Mouse (Mus musculus) heart, embryonic 15.5 days (tissue): Measurements from ENCODE around the gene Gm20696. TPM values are rescaled to one million over a fixed set of nuclear protein-coding genes. Genes with fewer than 3 reads are reported as not detected.

ENCODE experiments used
- ATAC-seq: fragments of 200-750 bp; cut with Nextera tagmentation; replicated peaks from 2 replicates; pipeline ENCODE4 v1.8.0; 2017; ENCODE audit warnings: low read depth, moderate TSS enrichment; ENCODE audit not compliant: insufficient number of reproducible peaks, insufficient read depth, low FRiP score
- H3K27ac ChIP-seq: fragments of 300-500 bp; sonication (generic); 2 replicates; pipeline ENCODE4 v1.5.1; 2015; ENCODE audit warnings: mild to moderate bottlenecking, inconsistent platforms
- H3K27me3 ChIP-seq: fragments of 300-500 bp; sonication (generic); 2 replicates; pipeline ENCODE4 v1.6.1; 2015; ENCODE audit warnings: inconsistent platforms
- H3K36me3 ChIP-seq: fragments of 300-500 bp; sonication (generic); 2 replicates; pipeline ENCODE4 v1.6.1; 2015; ENCODE audit warnings: mild to moderate bottlenecking, inconsistent platforms
- H3K4me1 ChIP-seq: fragments of 300-500 bp; sonication (generic); replicated peaks from 2 replicates; pipeline ENCODE4 v1.6.1; 2015; ENCODE audit warnings: inconsistent platforms
- H3K4me2 ChIP-seq: fragments of 300-500 bp; sonication (generic); 2 replicates; pipeline ENCODE4 v1.6.1; 2015; ENCODE audit warnings: inconsistent platforms, mild to moderate bottlenecking, moderate library complexity
- H3K4me3 ChIP-seq: fragments of 300-500 bp; sonication (generic); 2 replicates; pipeline ENCODE4 v1.5.1; 2015; ENCODE audit warnings: mild to moderate bottlenecking, inconsistent platforms
- H3K9ac ChIP-seq: fragments of 300-500 bp; sonication (generic); 2 replicates; pipeline ENCODE4 v1.6.1; 2015; ENCODE audit warnings: mild to moderate bottlenecking, inconsistent platforms
- H3K9me3 ChIP-seq: fragments of 300-500 bp; sonication (generic); replicated peaks from 2 replicates; pipeline ENCODE4 v1.6.1; 2016; ENCODE audit warnings: inconsistent platforms
- WGBS: fragments of 180-500 bp; shearing (Covaris S2); methylation state at CpG from one replicate; pipeline ENCODE4 v1.1.7; 2015; ENCODE audit warnings: mixed read lengths; 5-methylcytosine and 5-hydroxymethylcytosine counted together
- polyA plus RNA-seq: library from polyadenylated mRNA; unstranded; fragments of >200 nt; fragmentation: Nextera tagmentation; extraction: Ambion mirVana; gene quantifications from 2 replicates; pipeline ENCODE4 v1.2.1, GENCODE M21; 2015

The Gm20696 gene
- polyA plus RNA-seq, 1 experiment from 2014 or later: 2.9 TPM

- peak overlapping the region; percentile 61 for H3K27ac ChIP-seq
Measured at GRCm38 (mm10) chr6:99451479-99451878, 215.1 kb downstream of the Gm20696 start.

GRCm38 (mm10) chr6:99447447-99447846 is 219.2 kb downstream of the Gm20696 start:
- no peaks in the 10 kb centered on the region for H3K27me3 ChIP-seq

More at GRCm38 (mm10) chr6:99451479-99451878, 215.1 kb downstream of the Gm20696 start:
- peak overlapping the region; percentile 7 for H3K4me2 ChIP-seq
- H3K4me3 ChIP-seq: no peak overlapping the region
- no peak overlapping the region for H3K9ac ChIP-seq
- H3K36me3 ChIP-seq: no peaks in the 10 kb centered on the region
- no peaks in the 10 kb centered on the region for H3K27me3 ChIP-seq
- peaks cover 22% of the 10 kb centered on the region for H3K4me1 ChIP-seq
- WGBS: 17% methylated on average over 11 of the region's 11 CpGs
- ATAC-seq: peak; percentile 21; the same call in 1 of the 2 replicates
- H3K9me3 ChIP-seq: no peaks in the 10 kb centered on the region

GRCm38 (mm10) chr6:99446801-99447415 is 219.7 kb downstream of the Gm20696 start:
- no peaks in the 10 kb centered on the region for H3K36me3 ChIP-seq
- WGBS: 80% methylated on average over 12 of the region's 12 CpGs
- no peaks in the 10 kb centered on the region for H3K9me3 ChIP-seq
- no peak for ATAC-seq
- H3K4me2 ChIP-seq: no peak overlapping the region
- H3K27me3 ChIP-seq: no peaks in the 10 kb centered on the region
- no peak overlapping the region for H3K9ac ChIP-seq
- H3K4me1 ChIP-seq: peaks cover 14% of the 10 kb centered on the region
- no peak overlapping the region for H3K27ac ChIP-seq
- no peak overlapping the region for H3K4me3 ChIP-seq

More at GRCm38 (mm10) chr6:99447447-99447846, 219.2 kb downstream of the Gm20696 start:
- WGBS: 74% methylated on average over 4 of the region's 4 CpGs
- H3K9me3 ChIP-seq: no peaks in the 10 kb centered on the region
- no peak overlapping the region for H3K4me3 ChIP-seq
- no peak overlapping the region for H3K9ac ChIP-seq
- ATAC-seq: no peak
- no peaks in the 10 kb centered on the region for H3K36me3 ChIP-seq
- no peak overlapping the region for H3K4me2 ChIP-seq
- H3K4me1 ChIP-seq: peaks cover 18% of the 10 kb centered on the region
- no peak overlapping the region for H3K27ac ChIP-seq

- ATAC-seq: no peak
- 53% methylated on average over 5 of the region's 5 CpGs for WGBS
- no peaks in the 10 kb centered on the region for H3K9me3 ChIP-seq
- no peak overlapping the region for H3K4me3 ChIP-seq
- H3K9ac ChIP-seq: no peak overlapping the region
- no peak overlapping the region for H3K4me2 ChIP-seq
- H3K27ac ChIP-seq: no peak overlapping the region
- H3K27me3 ChIP-seq: no peaks in the 10 kb centered on the region
- H3K4me1 ChIP-seq: peaks cover 27% of the 10 kb centered on the region
- no peaks in the 10 kb centered on the region for H3K36me3 ChIP-seq
Measured at GRCm38 (mm10) chr6:99443460-99443859, 223.1 kb downstream of the Gm20696 start.

DNA sequence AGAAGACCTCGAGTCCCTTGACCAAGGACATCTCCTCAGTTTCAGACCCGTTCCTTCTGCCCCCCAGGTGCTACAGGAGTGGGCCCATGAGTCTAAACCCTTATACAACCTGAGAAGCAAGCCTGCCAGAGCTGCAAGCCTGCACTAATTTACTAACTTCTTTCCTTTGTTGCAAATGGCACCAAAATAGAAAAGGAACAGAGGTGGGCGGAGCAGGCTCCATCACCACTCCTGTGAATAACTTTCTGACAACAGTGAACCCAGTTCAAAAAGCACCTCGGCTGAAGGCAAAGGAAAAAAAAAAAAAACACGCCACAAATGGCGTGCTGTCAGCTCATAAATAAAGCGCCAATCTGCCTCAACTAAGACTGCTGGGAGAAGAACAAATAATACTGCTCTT is 225.5 kb downstream of the Gm20696 start:
- Histone ChIP-seq H3K27ac (no peak overlapping the region), H3K4me3 (no peak overlapping the region), H3K9ac (no peak overlapping the region), H3K27me3 (no peaks in the 10 kb centered on the region), H3K36me3 (no peaks in the 10 kb centered on the region), H3K4me2 (no peak overlapping the region), H3K9me3 (no peaks in the 10 kb centered on the region), H3K4me1 (peaks cover 27% of the 10 kb centered on the region)
- no peak for ATAC-seq
- 70% methylated on average over 7 of the region's 7 CpGs for WGBS

DNA sequence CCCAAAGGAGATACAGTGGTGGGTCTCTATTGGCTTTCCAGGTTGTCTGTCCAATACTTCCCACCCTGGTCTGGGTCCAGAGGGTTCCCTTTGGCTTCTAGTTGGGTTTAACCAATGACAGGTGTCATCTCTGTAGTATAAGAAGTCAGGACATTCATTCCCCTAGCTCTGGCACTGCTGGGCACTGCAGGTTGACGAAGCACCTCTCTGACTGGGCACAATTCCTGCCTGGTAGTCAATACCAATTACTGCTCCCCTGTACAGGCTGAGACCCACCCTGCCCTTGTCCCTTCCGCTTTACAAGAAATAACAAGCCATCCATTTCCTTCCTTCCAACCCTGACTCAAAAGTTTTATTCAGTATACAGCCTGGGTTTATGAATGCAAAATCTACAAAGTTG is 226.0 kb downstream of the Gm20696 start:
- no peak overlapping the region for H3K9ac ChIP-seq
- H3K36me3 ChIP-seq: no peaks in the 10 kb centered on the region
- no peaks in the 10 kb centered on the region for H3K9me3 ChIP-seq
- 88% methylated on average over 2 of the region's 2 CpGs for WGBS
- ATAC-seq: no peak
- H3K4me1 ChIP-seq: peaks cover 27% of the 10 kb centered on the region
- H3K4me3 ChIP-seq: no peak overlapping the region
- peak overlapping the region; percentile 63; the same call in 1 of the 2 replicates for H3K27ac ChIP-seq
- no peak overlapping the region for H3K4me2 ChIP-seq
- no peaks in the 10 kb centered on the region for H3K27me3 ChIP-seq

GRCm38 (mm10) chr6:99439878-99440361 is 226.7 kb downstream of the Gm20696 start:
- Histone ChIP-seq H3K27me3 (no peaks in the 10 kb centered on the region), H3K36me3 (peaks cover 2% of the 10 kb centered on the region; the same call in 1 of the 2 replicates), H3K4me1 (peaks cover 27% of the 10 kb centered on the region), H3K9ac (no peak overlapping the region), H3K9me3 (no peaks in the 10 kb centered on the region), H3K27ac (peak overlapping the region; percentile 63), H3K4me2 (peak overlapping the region; percentile 39), H3K4me3 (no peak overlapping the region)
- 13% methylated on average over 9 of the region's 9 CpGs for WGBS
- ATAC-seq: peak; percentile 52; the same call in 1 of the 2 replicates

- Histone ChIP-seq H3K36me3 (peaks cover 8% of the 10 kb centered on the region; the same call in 1 of the 2 replicates), H3K9me3 (no peaks in the 10 kb centered on the region), H3K4me2 (peak overlapping the region; percentile 39), H3K9ac (no peak overlapping the region), H3K27me3 (no peaks in the 10 kb centered on the region), H3K27ac (peak overlapping the region; percentile 63), H3K4me1 (peaks cover 27% of the 10 kb centered on the region), H3K4me3 (no peak overlapping the region)
- ATAC-seq: no peak
- 29% methylated on average over 9 of the region's 9 CpGs for WGBS
Measured at GRCm38 (mm10) chr6:99439214-99439877, 227.3 kb downstream of the Gm20696 start.

- no peak for ATAC-seq
- Histone ChIP-seq H3K4me1 (peaks cover 29% of the 10 kb centered on the region), H3K36me3 (peaks cover 15% of the 10 kb centered on the region; the same call in 1 of the 2 replicates), H3K27ac (no peak overlapping the region; the same call in 1 of the 2 replicates), H3K27me3 (no peaks in the 10 kb centered on the region), H3K9me3 (no peaks in the 10 kb centered on the region), H3K4me2 (no peak overlapping the region), H3K9ac (no peak overlapping the region), H3K4me3 (no peak overlapping the region)
- whole genome bisulfite sequencing: 64% methylated on average over 6 of the region's 6 CpGs
Measured at GRCm38 (mm10) chr6:99436371-99436770, 230.2 kb downstream of the Gm20696 start.

- Histone ChIP-seq H3K9me3 (no peaks in the 10 kb centered on the region), H3K27me3 (no peaks in the 10 kb centered on the region), H3K4me3 (no peak overlapping the region), H3K36me3 (peaks cover 15% of the 10 kb centered on the region; the same call in 1 of the 2 replicates), H3K4me2 (no peak overlapping the region), H3K9ac (no peak overlapping the region), H3K27ac (no peak overlapping the region), H3K4me1 (peaks cover 17% of the 10 kb centered on the region)
- no peak for ATAC-seq
- WGBS: 94% methylated on average over 10 of the region's 10 CpGs
Measured at GRCm38 (mm10) chr6:99435140-99435539, 231.5 kb downstream of the Gm20696 start.

GRCm38 (mm10) chr6:99433006-99433405 is 233.6 kb downstream of the Gm20696 start:
- no peak overlapping the region for H3K9ac ChIP-seq
- H3K4me3 ChIP-seq: no peak overlapping the region
- H3K36me3 ChIP-seq: peaks cover 15% of the 10 kb centered on the region; the same call in 1 of the 2 replicates
- H3K4me1 ChIP-seq: peaks cover 4% of the 10 kb centered on the region
- no peak overlapping the region for H3K27ac ChIP-seq
- H3K27me3 ChIP-seq: no peaks in the 10 kb centered on the region
- no peaks in the 10 kb centered on the region for H3K9me3 ChIP-seq
- no peak overlapping the region for H3K4me2 ChIP-seq
- 90% methylated on average over 9 of the region's 9 CpGs for WGBS
- ATAC-seq: no peak
